Mouse (Mus musculus) left cerebral cortex, postnatal 10 days (tissue): ENCODE measurements around the gene Gm20604. TPM values are rescaled to one million over a fixed set of nuclear protein-coding genes. Genes with fewer than 3 reads are reported as not detected.
A peak's percentile ranks its signal among the peaks of the same experiment; 100 is the strongest.

Experiments
- DNase-seq, 2 experiments: peaks; one replicate each; pipeline ENCODE4 v3.0.0; 2021 to 2022; ENCODE audit warnings: low spot score in 2 of 2, mixed read lengths in 1 of 2; ENCODE audit errors: extremely low spot score in 1 of 2
- intact Hi-C: fragments of 180-260 bp; cut with DNase I; formaldehyde crosslinking; loops from one replicate; pipeline ENCODE4 v1.15.1; 2025
- total RNA-seq, 2 experiments: library from RNA; stranded (reverse); gene quantifications; 2 replicates each; pipeline ENCODE4 v1.2.3; 2021

Gm20604 gene
- 10 to 100 TPM; 22.9 to 23.0 TPM for total RNA-seq

- DNase-seq: peak in 1 of 2 experiments; percentile 33
- intact Hi-C loops: no loop called here
These were observed at the start of gene Gm20604 for GRCm38 (mm10) chr12:102758403-102758756. TSS of gene Gm20604 (minus strand) at chr12:102758672.

- intact Hi-C loops: no loop called here
These were observed 41.1 kb upstream of the Gm20604 start for GRCm38 (mm10) chr12:102799528-102799927.

GRCm38 (mm10) chr12:102787927-102788326 lies 29.5 kb upstream of the Gm20604 start:
- intact Hi-C loops: no loop called here
- no peak for DNase-seq

More at GRCm38 (mm10) chr12:102799528-102799927, 41.1 kb upstream of the Gm20604 start:
- DNase-seq: no peak

- no peak for DNase-seq
- intact Hi-C loops: no loop called here
These were observed 27.1 kb upstream of the Gm20604 start for GRCm38 (mm10) chr12:102785593-102785985.

GRCm38 (mm10) chr12:102784899-102785592 lies 26.6 kb upstream of the Gm20604 start:
- intact Hi-C loops: no loop called here
- DNase-seq: no peak

GRCm38 (mm10) chr12:102782841-102783240 lies 24.4 kb upstream of the Gm20604 start:
- intact Hi-C loops: no loop called here
- no peak for DNase-seq

- intact Hi-C loops: loop anchor here (10.0 kb wide), 2 partner anchors 285 to 325 kb away; no protein-coding TSS in a partner anchor
- no peak for DNase-seq
These were observed 21.0 kb upstream of the Gm20604 start for GRCm38 (mm10) chr12:102779452-102779851.

- intact Hi-C loops: loop anchor here (10.0 kb wide), 2 partner anchors 287 to 327 kb away; no protein-coding TSS in a partner anchor
These were observed 19.7 kb upstream of the Gm20604 start for GRCm38 (mm10) chr12:102778151-102778550.

GRCm38 (mm10) chr12:102776035-102776434 lies 17.6 kb upstream of the Gm20604 start:
- DNase-seq: no peak
- intact Hi-C loops: loop anchor here (10.0 kb wide), 2 partner anchors 289 to 329 kb away; no protein-coding TSS in a partner anchor

More at GRCm38 (mm10) chr12:102778151-102778550, 19.7 kb upstream of the Gm20604 start:
- no peak for DNase-seq

- no peak for DNase-seq
- intact Hi-C loops: loop anchor here (10.0 kb wide), 2 partner anchors 292 to 332 kb away; no protein-coding TSS in a partner anchor
These were observed 14.2 kb upstream of the Gm20604 start for GRCm38 (mm10) chr12:102772676-102773075.

- DNase-seq: no peak
- intact Hi-C loops: loop anchor here (10.0 kb wide), 2 partner anchors 293 to 333 kb away; no protein-coding TSS in a partner anchor
These were observed 13.1 kb upstream of the Gm20604 start for GRCm38 (mm10) chr12:102771601-102772000.

GRCm38 (mm10) chr12:102769000-102769399 lies 10.5 kb upstream of the Gm20604 start:
- intact Hi-C loops: no loop called here
- DNase-seq: no peak

- DNase-seq: no peak
- intact Hi-C loops: no loop called here
These were observed 5.2 kb upstream of the Gm20604 start for GRCm38 (mm10) chr12:102763696-102764095.

- no peak for DNase-seq
- intact Hi-C loops: no loop called here
These were observed 3.2 kb upstream of the Gm20604 start for GRCm38 (mm10) chr12:102761668-102762067.

- DNase-seq: peak in 1 of 2 experiments; percentile 32
- intact Hi-C loops: no loop called here
These were observed 464 bp upstream of the Gm20604 start for GRCm38 (mm10) chr12:102758936-102759335.

- intact Hi-C loops: no loop called here
These were observed 626 bp downstream of the Gm20604 start, which contains the start of the genes Gm28051, Gon7 and Ubr7 for GRCm38 (mm10) chr12:102757689-102758402. TSS of gene Gm28051 (minus strand) at chr12:102757765. TSS of gene Gon7 (minus strand) at chr12:102757803. TSS of gene Ubr7 (plus strand) at chr12:102757967.

GRCm38 (mm10) chr12:102757055-102757688 lies 1.3 kb downstream of the Gm20604 start:
- no peak for DNase-seq
- intact Hi-C loops: no loop called here

More at GRCm38 (mm10) chr12:102757689-102758402, 626 bp downstream of the Gm20604 start, which contains the start of the genes Gm28051, Gon7 and Ubr7:
- peak; percentile 96 to 99 for DNase-seq

GRCm38 (mm10) chr12:102756304-102756703 lies 2.2 kb downstream of the Gm20604 start:
- DNase-seq: peak in 1 of 2 experiments; percentile 38
- intact Hi-C loops: no loop called here

GRCm38 (mm10) chr12:102748256-102748655 lies 10.2 kb downstream of the Gm20604 start:
- intact Hi-C loops: no loop called here

More at GRCm38 (mm10) chr12:102748256-102748655, 10.2 kb downstream of the Gm20604 start:
- DNase-seq: no peak
